Mouse (Mus musculus) C2C12 (cell line): ENCODE data around the gene Dmrt1. TPM values are rescaled to one million over a fixed set of nuclear protein-coding genes. Genes with fewer than 3 reads are reported as not detected.

Experiments used
- H3K27me3 ChIP-seq: one replicate; pipeline ENCODE4 v1.6.1; 2011; ENCODE audit not compliant: control insufficient read depth, insufficient read depth, insufficient read length
- H3K36me3 ChIP-seq: one replicate; pipeline ENCODE4 v1.6.1; 2011; ENCODE audit not compliant: control insufficient read depth, insufficient read depth
- H3K4me3 ChIP-seq: one replicate; pipeline ENCODE4 v1.5.1; 2011; ENCODE audit warnings: mild to moderate bottlenecking, control low read depth; ENCODE audit not compliant: poor library complexity, insufficient read depth, severe bottlenecking
- H3K79me2 ChIP-seq: one replicate; pipeline ENCODE4 v1.6.1; 2011; ENCODE audit not compliant: control insufficient read depth, insufficient read depth
- H3K79me3 ChIP-seq: one replicate; pipeline ENCODE4 v1.6.1; 2011; ENCODE audit warnings: low read depth, control low read depth
- H3ac ChIP-seq: one replicate; pipeline ENCODE3; 2011; ENCODE audit warnings: low read depth; ENCODE audit not compliant: control insufficient read depth, insufficient read length
- CEBPB ChIP-seq: IDR thresholded peaks from one replicate; pipeline ENCODE4 v1.6.1; 2011; ENCODE audit warnings: low read depth, mild to moderate bottlenecking, control low read depth, moderate library complexity
- CTCF ChIP-seq: IDR thresholded peaks from one replicate; pipeline ENCODE4 v1.5.1; 2011; ENCODE audit not compliant: control insufficient read depth, insufficient read depth, insufficient read length
- FOSL1 ChIP-seq: IDR thresholded peaks from one replicate; pipeline ENCODE4 v1.8.0; 2011; ENCODE audit warnings: mild to moderate bottlenecking, low read length; ENCODE audit not compliant: poor library complexity, insufficient read depth, severe bottlenecking
- MAX ChIP-seq: IDR thresholded peaks from one replicate; pipeline ENCODE4 v1.6.1; 2011; ENCODE audit warnings: mild to moderate bottlenecking, control low read depth
- MYOD1 ChIP-seq: IDR thresholded peaks from one replicate; pipeline ENCODE4 v1.6.1; 2011; ENCODE audit warnings: low read depth; ENCODE audit not compliant: control insufficient read depth, insufficient read length
- MYOG ChIP-seq: IDR thresholded peaks from one replicate; pipeline ENCODE4 v1.6.1; 2011; ENCODE audit not compliant: control insufficient read depth, insufficient read length; ENCODE audit errors: extremely low read depth
- USF1 ChIP-seq: IDR thresholded peaks from one replicate; pipeline ENCODE4 v1.6.1; 2011; ENCODE audit warnings: low read depth, mild to moderate bottlenecking, control low read depth, moderate library complexity
- polyA plus RNA-seq: library from polyadenylated mRNA; unstranded; fragments of >200 nt; fragmentation: generic; extraction: Trizol; gene quantifications from one replicate; pipeline ENCODE4 v1.2.1, GENCODE M21; 2012; ENCODE audit warnings: missing spikeins

The Dmrt1 gene
- polyA plus RNA-seq, 1 experiment, result not detected

DNA sequence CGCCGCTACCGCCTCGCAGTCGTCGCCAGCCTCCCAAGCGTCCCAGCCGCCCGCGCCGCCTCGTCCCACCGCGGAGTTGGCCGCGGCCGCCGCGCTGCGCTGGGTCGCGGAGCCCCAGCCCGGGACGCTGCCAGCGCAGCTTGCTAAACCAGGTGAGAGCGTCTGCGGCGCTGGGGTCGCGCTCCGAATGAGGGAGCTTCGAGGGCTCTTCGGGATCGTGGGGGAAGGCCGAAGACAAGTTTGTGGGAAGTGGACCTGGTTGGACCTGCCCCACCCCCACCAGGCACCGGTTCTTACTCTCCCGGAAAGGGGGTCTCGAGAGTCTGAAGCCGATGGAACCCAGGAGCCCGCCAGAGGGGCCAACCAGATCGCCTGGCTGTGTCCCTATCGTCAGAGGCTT lies 105.7 kb downstream of the Dmrt1 start:
- Histone ChIP-seq H3K36me3 (no peaks in the 10 kb centered on the region), H3K79me2 (no peaks in the 10 kb centered on the region), H3K4me3 (no peak overlapping the region), H3K79me3 (no peaks in the 10 kb centered on the region), H3K27me3 (peaks cover 54% of the 10 kb centered on the region), H3ac (no peak overlapping the region)
- no peak for TF ChIP-seq USF1
- no peak for TF ChIP-seq MYOD1
- no peak for TF ChIP-seq MAX
- no peak for TF ChIP-seq CTCF
- TF ChIP-seq FOSL1, result no peak
- TF ChIP-seq CEBPB, result no peak
- no peak for TF ChIP-seq MYOG

DNA sequence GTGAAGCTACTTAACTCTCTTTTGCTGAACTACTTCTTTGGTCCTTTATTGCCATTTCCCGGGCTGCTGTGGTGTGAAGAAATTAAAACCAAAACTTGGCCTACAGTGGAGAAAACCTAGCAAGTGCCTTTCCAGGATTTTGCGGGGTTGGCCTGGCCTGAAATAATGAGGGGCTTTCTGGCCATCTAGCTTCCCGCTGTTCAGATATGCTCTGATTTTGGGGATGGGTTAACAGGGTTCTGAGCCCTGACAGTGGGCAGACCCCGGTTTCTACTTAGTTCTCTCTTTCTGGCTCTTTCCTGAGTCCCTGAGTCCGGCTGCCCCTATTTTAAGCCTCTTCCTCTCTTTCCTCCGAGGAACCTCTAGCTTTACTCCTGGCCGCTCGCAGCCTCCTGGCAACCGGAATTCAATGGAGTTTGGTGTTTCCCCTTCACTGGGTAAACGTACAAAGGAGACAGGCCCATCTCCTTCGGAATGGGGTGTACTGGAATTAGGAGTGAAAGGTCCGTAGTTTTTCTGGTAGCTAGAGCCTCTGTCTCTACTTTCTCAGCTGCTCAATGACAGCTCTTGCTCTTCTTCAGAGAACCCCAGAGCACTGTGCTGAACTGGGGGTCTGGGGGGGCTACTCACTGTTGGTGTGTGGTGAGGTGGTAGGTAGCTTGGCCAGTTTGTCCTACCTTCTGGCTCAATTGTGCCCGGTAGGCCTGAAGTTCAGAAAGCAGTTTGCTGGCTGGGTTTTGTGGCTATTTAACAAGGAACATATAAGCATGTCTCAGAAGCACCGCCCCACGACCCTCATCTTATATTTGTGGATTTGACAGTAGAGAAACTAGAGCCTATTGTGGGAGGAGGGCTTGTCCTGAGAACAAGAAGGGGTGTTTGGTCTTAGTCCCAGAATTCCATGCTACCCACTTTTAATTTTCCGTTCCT lies 106.7 kb downstream of the Dmrt1 start:
- H3K36me3 ChIP-seq, result no peaks in the 10 kb centered on the region

DNA sequence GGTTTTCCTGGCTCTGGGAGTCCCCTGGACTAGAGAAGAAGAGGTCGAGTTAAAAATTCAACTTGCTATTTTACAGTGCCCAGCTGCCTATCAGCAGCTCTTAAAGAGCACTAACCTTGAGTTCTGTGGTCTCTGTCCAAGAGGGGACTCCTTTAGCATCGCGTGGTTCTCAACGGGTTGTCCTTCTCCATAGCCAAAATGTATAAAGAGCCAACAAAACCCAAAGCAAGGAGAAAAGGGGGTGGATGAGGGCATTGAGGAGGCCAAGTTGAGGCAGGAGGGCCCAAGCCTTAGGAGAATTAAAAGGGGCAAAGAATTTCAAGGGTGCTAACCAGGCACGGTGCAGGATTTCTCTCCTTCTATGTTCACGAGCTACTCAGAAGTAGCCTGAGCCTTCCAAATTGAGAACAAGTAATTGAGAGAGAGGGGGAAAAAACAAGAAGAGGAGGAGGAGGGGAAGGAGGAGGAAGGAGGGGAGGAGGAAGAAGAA lies 107.4 kb downstream of the Dmrt1 start:
- Histone ChIP-seq H3K4me3 (no peak overlapping the region), H3K36me3 (no peaks in the 10 kb centered on the region), H3K79me3 (no peaks in the 10 kb centered on the region), H3ac (no peak overlapping the region), H3K79me2 (no peaks in the 10 kb centered on the region), H3K27me3 (peaks cover 43% of the 10 kb centered on the region)
- TF ChIP-seq FOSL1, result no peak
- TF ChIP-seq MAX, result no peak
- no peak for TF ChIP-seq CEBPB
- TF ChIP-seq CTCF, result no peak
- no peak for TF ChIP-seq MYOG
- no peak for TF ChIP-seq MYOD1
- TF ChIP-seq USF1, result no peak

More for the DNA sequence above, 106.7 kb downstream of the Dmrt1 start:
- Histone ChIP-seq H3K27me3 (peaks cover 47% of the 10 kb centered on the region), H3ac (no peak overlapping the region), H3K79me3 (no peaks in the 10 kb centered on the region), H3K4me3 (no peak overlapping the region), H3K79me2 (no peaks in the 10 kb centered on the region)
- no peak for TF ChIP-seq FOSL1
- TF ChIP-seq MYOD1, result no peak
- TF ChIP-seq CEBPB, result no peak
- no peak for TF ChIP-seq MYOG
- no peak for TF ChIP-seq CTCF
- no peak for TF ChIP-seq USF1
- TF ChIP-seq MAX, result no peak

DNA sequence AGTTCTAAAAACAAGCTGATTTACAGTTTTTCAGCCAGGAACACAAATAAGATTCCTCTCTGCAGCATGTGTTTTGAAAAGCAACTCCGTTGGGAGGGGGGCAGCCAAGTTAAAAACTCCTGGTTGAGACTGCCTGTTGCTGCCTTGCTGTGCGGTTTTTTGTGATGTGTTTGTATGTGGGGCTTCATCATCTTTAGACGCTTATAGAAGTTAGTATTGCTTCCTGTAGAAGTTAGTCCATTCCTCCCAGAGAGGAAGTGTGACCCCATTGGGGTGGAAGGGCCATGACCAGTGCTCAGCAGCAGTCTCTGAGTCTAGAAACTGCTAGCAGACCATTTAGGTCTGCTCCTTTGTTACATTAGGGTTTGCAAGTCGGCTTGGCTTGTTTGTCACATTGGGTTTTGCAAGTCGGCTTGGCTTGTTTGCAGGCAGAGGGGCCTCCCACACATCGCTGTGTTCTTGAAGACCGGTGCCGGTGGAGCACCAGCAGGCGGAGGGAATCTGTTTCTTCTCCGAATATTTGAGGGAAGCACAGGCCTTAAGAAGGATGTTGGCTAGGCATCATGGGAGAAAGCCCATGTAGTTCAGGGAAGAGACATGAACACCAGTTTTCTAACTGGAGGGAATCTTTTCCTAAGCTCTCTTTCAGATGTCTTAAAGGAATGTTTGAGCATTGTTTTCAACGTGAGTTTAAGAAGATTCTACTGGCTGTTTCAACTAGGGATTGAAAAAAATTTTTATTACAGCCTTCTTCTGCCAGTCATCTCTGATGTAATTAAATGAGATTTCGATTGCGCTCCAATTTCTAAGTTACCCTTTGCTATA lies 108.3 kb downstream of the Dmrt1 start:
- no peaks in the 10 kb centered on the region for H3K79me2 ChIP-seq
- H3K4me3 ChIP-seq, result no peak overlapping the region
- H3K27me3 ChIP-seq, result peaks cover 42% of the 10 kb centered on the region
- H3K79me3 ChIP-seq, result no peaks in the 10 kb centered on the region
- TF ChIP-seq CEBPB (no peak), FOSL1 (no peak), USF1 (no peak), MYOG (no peak), MAX (no peak), CTCF (no peak), MYOD1 (no peak)
- no peak overlapping the region for H3ac ChIP-seq
- no peaks in the 10 kb centered on the region for H3K36me3 ChIP-seq

DNA sequence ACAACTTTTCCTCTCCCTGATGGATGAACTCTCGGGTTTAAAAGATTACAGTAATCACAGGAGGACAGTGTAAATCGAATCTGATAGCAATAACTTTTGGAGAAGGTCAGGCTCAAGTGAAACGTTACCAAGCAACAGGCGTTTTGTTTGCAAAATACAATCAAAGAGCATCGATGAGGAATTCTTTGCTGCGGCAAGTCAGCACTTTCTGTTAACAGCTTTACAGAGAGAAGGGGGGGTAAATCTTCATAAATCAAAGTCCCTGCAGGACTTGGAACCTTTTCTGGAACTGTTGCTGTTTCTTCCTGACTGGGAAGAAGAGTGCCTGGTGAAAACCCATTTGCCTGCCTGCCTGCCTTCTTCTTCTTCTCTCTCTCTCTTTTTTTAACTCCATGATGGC lies 110.5 kb downstream of the Dmrt1 start:
- Histone ChIP-seq H3ac (no peak overlapping the region), H3K4me3 (no peak overlapping the region), H3K27me3 (peaks cover 30% of the 10 kb centered on the region), H3K79me2 (no peaks in the 10 kb centered on the region), H3K36me3 (no peaks in the 10 kb centered on the region), H3K79me3 (no peaks in the 10 kb centered on the region)
- no peak for TF ChIP-seq MYOD1
- TF ChIP-seq CEBPB, result no peak
- TF ChIP-seq FOSL1, result no peak
- no peak for TF ChIP-seq MYOG
- TF ChIP-seq USF1, result no peak
- TF ChIP-seq MAX, result no peak
- TF ChIP-seq CTCF, result no peak
